Mouse (Mus musculus): ENCODE measurements at regions not wholly inside any gene's neighbourhood (a gene's known extent, or its start where the extent isn't known, plus 50 kb on each side); places are given as distances from the start of the nearest gene placed in this dataset.

GRCm38 (mm10) chr10:95036043-95036697 is 91.5 kb upstream of the Plxnc1 start:
- H3K9ac ChIP-seq (replicated peaks; ENCODE audit: low read length), result no peak overlapping the region
- 76% methylated on average over 4 of the region's 4 CpGs for WGBS

GRCm38 (mm10) chr10:95035371-95035770 is 90.7 kb upstream of the Plxnc1 start:
- ATAC-seq (replicated peaks; ENCODE audit: insufficient number of reproducible peaks, low FRiP score, low TSS enrichment, low read depth) (no peak), DNase-seq (ENCODE audit: low spot score) (no peak)
- H3K4me1 ChIP-seq (ENCODE audit: control insufficient read depth, insufficient read depth, low read length), result no peaks in the 10 kb centered on the region
- no peak overlapping the region for H3K27ac ChIP-seq (replicated peaks; ENCODE audit: low read depth, low read length)
- H3K4me2 ChIP-seq (ENCODE audit: low read depth, low read length), result no peak overlapping the region
- H3K9ac ChIP-seq (replicated peaks; ENCODE audit: low read length), result no peak overlapping the region
- WGBS, result 87% methylated on average over 3 of the region's 3 CpGs
- no peaks in the 10 kb centered on the region for H3K36me3 ChIP-seq (replicated peaks; ENCODE audit: control insufficient read depth, insufficient read depth, low read depth, low read length)
- no peaks in the 10 kb centered on the region for H3K9me3 ChIP-seq (replicated peaks; ENCODE audit: control insufficient read depth, low read length)
- no peak overlapping the region for H3K4me3 ChIP-seq (ENCODE audit: low read depth, low read length)
- H3K27me3 ChIP-seq (ENCODE audit: control insufficient read depth, insufficient read depth, low read length), result no peaks in the 10 kb centered on the region

More at GRCm38 (mm10) chr10:95036043-95036697, 91.5 kb upstream of the Plxnc1 start:
- no peak overlapping the region for H3K4me3 ChIP-seq (ENCODE audit: low read depth, low read length)
- no peak overlapping the region for H3K4me2 ChIP-seq (ENCODE audit: low read depth, low read length)
- no peaks in the 10 kb centered on the region for H3K9me3 ChIP-seq (replicated peaks; ENCODE audit: control insufficient read depth, low read length)
- DNase-seq (ENCODE audit: low spot score), result no peak
- H3K36me3 ChIP-seq (replicated peaks; ENCODE audit: control insufficient read depth, insufficient read depth, low read depth, low read length), result no peaks in the 10 kb centered on the region
- H3K4me1 ChIP-seq (ENCODE audit: control insufficient read depth, insufficient read depth, low read length), result no peaks in the 10 kb centered on the region
- ATAC-seq (replicated peaks; ENCODE audit: insufficient number of reproducible peaks, low FRiP score, low TSS enrichment, low read depth), result no peak
- H3K27me3 ChIP-seq (ENCODE audit: control insufficient read depth, insufficient read depth, low read length), result no peaks in the 10 kb centered on the region
- no peak overlapping the region for H3K27ac ChIP-seq (replicated peaks; ENCODE audit: low read depth, low read length)

GRCm38 (mm10) chr10:95034566-95034965 is 89.9 kb upstream of the Plxnc1 start:
- H3K9me3 ChIP-seq (replicated peaks; ENCODE audit: control insufficient read depth, low read length), result no peaks in the 10 kb centered on the region
- WGBS, result 84% methylated on average over 5 of the region's 5 CpGs
- no peak overlapping the region for H3K9ac ChIP-seq (replicated peaks; ENCODE audit: low read length)
- no peak overlapping the region for H3K4me3 ChIP-seq (ENCODE audit: low read depth, low read length)
- H3K4me2 ChIP-seq (ENCODE audit: low read depth, low read length), result no peak overlapping the region
- no peaks in the 10 kb centered on the region for H3K27me3 ChIP-seq (ENCODE audit: control insufficient read depth, insufficient read depth, low read length)
- H3K36me3 ChIP-seq (replicated peaks; ENCODE audit: control insufficient read depth, insufficient read depth, low read depth, low read length), result no peaks in the 10 kb centered on the region
- no peaks in the 10 kb centered on the region for H3K4me1 ChIP-seq (ENCODE audit: control insufficient read depth, insufficient read depth, low read length)
- no peak for ATAC-seq (replicated peaks; ENCODE audit: insufficient number of reproducible peaks, low FRiP score, low TSS enrichment, low read depth)
- no peak for DNase-seq (ENCODE audit: low spot score)
- H3K27ac ChIP-seq (replicated peaks; ENCODE audit: low read depth, low read length), result no peak overlapping the region

- Histone ChIP-seq H3K4me3 (ENCODE audit: low read depth, low read length) (no peak overlapping the region), H3K27ac (replicated peaks; ENCODE audit: low read depth, low read length) (no peak overlapping the region), H3K4me1 (ENCODE audit: control insufficient read depth, insufficient read depth, low read length) (no peaks in the 10 kb centered on the region), H3K4me2 (ENCODE audit: low read depth, low read length) (no peak overlapping the region), H3K9me3 (replicated peaks; ENCODE audit: control insufficient read depth, low read length) (no peaks in the 10 kb centered on the region), H3K36me3 (replicated peaks; ENCODE audit: control insufficient read depth, insufficient read depth, low read depth, low read length) (no peaks in the 10 kb centered on the region), H3K9ac (replicated peaks; ENCODE audit: low read length) (no peak overlapping the region), H3K27me3 (ENCODE audit: control insufficient read depth, insufficient read depth, low read length) (no peaks in the 10 kb centered on the region)
- WGBS, result 88% methylated on average over 14 of the region's 14 CpGs
- ATAC-seq (replicated peaks; ENCODE audit: insufficient number of reproducible peaks, low FRiP score, low TSS enrichment, low read depth), result no peak
- DNase-seq (ENCODE audit: low spot score), result no peak
Measured at GRCm38 (mm10) chr10:95032760-95033716, 88.4 kb upstream of the Plxnc1 start.

- no peaks in the 10 kb centered on the region for H3K27me3 ChIP-seq (ENCODE audit: control insufficient read depth, insufficient read depth, low read length)
- H3K36me3 ChIP-seq (replicated peaks; ENCODE audit: control insufficient read depth, insufficient read depth, low read depth, low read length), result no peaks in the 10 kb centered on the region
- H3K4me1 ChIP-seq (ENCODE audit: control insufficient read depth, insufficient read depth, low read length), result no peaks in the 10 kb centered on the region
- no peak overlapping the region for H3K4me3 ChIP-seq (ENCODE audit: low read depth, low read length)
- WGBS, result 92% methylated on average over 2 of the region's 2 CpGs
- H3K9me3 ChIP-seq (replicated peaks; ENCODE audit: control insufficient read depth, low read length), result no peaks in the 10 kb centered on the region
- no peak overlapping the region for H3K4me2 ChIP-seq (ENCODE audit: low read depth, low read length)
- no peak overlapping the region for H3K27ac ChIP-seq (replicated peaks; ENCODE audit: low read depth, low read length)
- no peak overlapping the region for H3K9ac ChIP-seq (replicated peaks; ENCODE audit: low read length)
- no peak for ATAC-seq (replicated peaks; ENCODE audit: insufficient number of reproducible peaks, low FRiP score, low TSS enrichment, low read depth)
- no peak for DNase-seq (ENCODE audit: low spot score)
Measured at GRCm38 (mm10) chr10:95031371-95031770, 86.7 kb upstream of the Plxnc1 start.

- H3K9me3 ChIP-seq (replicated peaks; ENCODE audit: control insufficient read depth, low read length), result no peaks in the 10 kb centered on the region
- no peak overlapping the region for H3K27ac ChIP-seq (replicated peaks; ENCODE audit: low read depth, low read length)
- H3K27me3 ChIP-seq (ENCODE audit: control insufficient read depth, insufficient read depth, low read length), result no peaks in the 10 kb centered on the region
- H3K4me1 ChIP-seq (ENCODE audit: control insufficient read depth, insufficient read depth, low read length), result no peaks in the 10 kb centered on the region
- no peaks in the 10 kb centered on the region for H3K36me3 ChIP-seq (replicated peaks; ENCODE audit: control insufficient read depth, insufficient read depth, low read depth, low read length)
- ATAC-seq (replicated peaks; ENCODE audit: insufficient number of reproducible peaks, low FRiP score, low TSS enrichment, low read depth), result no peak
- WGBS, result 76% methylated on average over 5 of the region's 5 CpGs
- H3K4me2 ChIP-seq (ENCODE audit: low read depth, low read length), result no peak overlapping the region
- DNase-seq (ENCODE audit: low spot score), result no peak
- no peak overlapping the region for H3K9ac ChIP-seq (replicated peaks; ENCODE audit: low read length)
- no peak overlapping the region for H3K4me3 ChIP-seq (ENCODE audit: low read depth, low read length)
Measured at GRCm38 (mm10) chr10:95030801-95031200, 86.2 kb upstream of the Plxnc1 start.

- DNase-seq (ENCODE audit: low spot score) (peak; percentile 30), ATAC-seq (replicated peaks; ENCODE audit: insufficient number of reproducible peaks, low FRiP score, low TSS enrichment, low read depth) (no peak)
- no peak overlapping the region for H3K4me2 ChIP-seq (ENCODE audit: low read depth, low read length)
- H3K27ac ChIP-seq (replicated peaks; ENCODE audit: low read depth, low read length), result no peak overlapping the region
- H3K4me3 ChIP-seq (ENCODE audit: low read depth, low read length), result no peak overlapping the region
- H3K4me1 ChIP-seq (ENCODE audit: control insufficient read depth, insufficient read depth, low read length), result no peaks in the 10 kb centered on the region
- H3K9ac ChIP-seq (replicated peaks; ENCODE audit: low read length), result no peak overlapping the region
- WGBS, result 42% methylated on average over 3 of the region's 3 CpGs
- no peaks in the 10 kb centered on the region for H3K27me3 ChIP-seq (ENCODE audit: control insufficient read depth, insufficient read depth, low read length)
- no peaks in the 10 kb centered on the region for H3K36me3 ChIP-seq (replicated peaks; ENCODE audit: control insufficient read depth, insufficient read depth, low read depth, low read length)
- no peaks in the 10 kb centered on the region for H3K9me3 ChIP-seq (replicated peaks; ENCODE audit: control insufficient read depth, low read length)
Measured at GRCm38 (mm10) chr10:95029554-95029953, 84.9 kb upstream of the Plxnc1 start.
